Mouse (Mus musculus) thymus, postnatal 4 days (tissue): ENCODE measurements around the gene Obox3.
"Not testable (repeated sequence)": the region's sequence is repeated elsewhere in the genome, so short reads cannot be mapped to it uniquely, and the experiment has no call there.

Experiments
- DNase-seq: peaks from one replicate; pipeline ENCODE4 v3.0.0; 2021

Obox3 gene

GRCm38 (mm10) chr7:15639802-15640201, at the start of gene Obox3:
Gene Obox3 (minus strand): TSS chr7:15639902.
- DNase-seq, result not testable (repeated sequence)

- not testable (repeated sequence) for DNase-seq
These were observed 130.3 kb downstream of the Obox3 start for GRCm38 (mm10) chr7:15509411-15509810.
